Mouse (Mus musculus): ENCODE measurements at regions not wholly inside any gene's neighbourhood (a gene's known extent, or its start where the extent isn't known, plus 50 kb on each side); places are given as distances from the start of the nearest gene placed in this dataset.

- Histone ChIP-seq H3K36me3 (ENCODE audit: control insufficient read depth, insufficient read depth, low read length) (no peaks in the 10 kb centered on the region), H3K9ac (ENCODE audit: low read length) (no peak overlapping the region), H3K4me1 (ENCODE audit: control insufficient read depth, insufficient read depth, low read length) (0 out of 2 replicates have a peak, but pooled peaks cover 2% of the 10 kb centered on the region), H3K27me3 (ENCODE audit: control insufficient read depth, insufficient read depth, low read length) (no peaks in the 10 kb centered on the region), H3K4me2 (ENCODE audit: low read depth) (no peak overlapping the region), H3K4me3 (ENCODE audit: low read depth, low read length) (no peak overlapping the region), H3K27ac (ENCODE audit: low read depth, low read length) (no peak overlapping the region), H3K9me3 (ENCODE audit: control insufficient read depth, low read length) (no peaks in the 10 kb centered on the region)
- no peak for ATAC-seq (ENCODE audit: insufficient read depth, low FRiP score, low TSS enrichment)
- no peak for DNase-seq (ENCODE audit: low spot score)
- WGBS, result 81% methylated on average over 6 of the region's 6 CpGs
Measured at GRCm38 (mm10) chr2:166427390-166427789, 271.9 kb upstream of the Sulf2 start.

GRCm38 (mm10) chr2:166426960-166427359 is 271.5 kb upstream of the Sulf2 start:
- H3K4me3 ChIP-seq (ENCODE audit: low read depth, low read length), result no peak overlapping the region
- ATAC-seq (ENCODE audit: insufficient read depth, low FRiP score, low TSS enrichment), result no peak
- no peaks in the 10 kb centered on the region for H3K9me3 ChIP-seq (ENCODE audit: control insufficient read depth, low read length)
- H3K4me1 ChIP-seq (ENCODE audit: control insufficient read depth, insufficient read depth, low read length), result 0 out of 2 replicates have a peak, but pooled peaks cover 2% of the 10 kb centered on the region
- no peaks in the 10 kb centered on the region for H3K36me3 ChIP-seq (ENCODE audit: control insufficient read depth, insufficient read depth, low read length)
- H3K27ac ChIP-seq (ENCODE audit: low read depth, low read length), result no peak overlapping the region
- H3K9ac ChIP-seq (ENCODE audit: low read length), result no peak overlapping the region
- H3K4me2 ChIP-seq (ENCODE audit: low read depth), result no peak overlapping the region
- DNase-seq (ENCODE audit: low spot score), result peak; percentile 59
- 63% methylated on average over 10 of the region's 10 CpGs for WGBS
- H3K27me3 ChIP-seq (ENCODE audit: control insufficient read depth, insufficient read depth, low read length), result no peaks in the 10 kb centered on the region

- no peak overlapping the region for H3K4me3 ChIP-seq (ENCODE audit: low read depth, low read length)
- H3K27ac ChIP-seq (ENCODE audit: low read depth, low read length), result no peak overlapping the region
- H3K36me3 ChIP-seq (ENCODE audit: control insufficient read depth, insufficient read depth, low read length), result no peaks in the 10 kb centered on the region
- WGBS, result 49% methylated on average over 6 of the region's 6 CpGs
- H3K4me1 ChIP-seq (ENCODE audit: control insufficient read depth, insufficient read depth, low read length), result 0 out of 2 replicates have a peak, but pooled peaks cover 2% of the 10 kb centered on the region
- no peaks in the 10 kb centered on the region for H3K27me3 ChIP-seq (ENCODE audit: control insufficient read depth, insufficient read depth, low read length)
- DNase-seq (ENCODE audit: low spot score), result no peak
- ATAC-seq (ENCODE audit: insufficient read depth, low FRiP score, low TSS enrichment), result no peak
- no peak overlapping the region for H3K9ac ChIP-seq (ENCODE audit: low read length)
- no peak overlapping the region for H3K4me2 ChIP-seq (ENCODE audit: low read depth)
- no peaks in the 10 kb centered on the region for H3K9me3 ChIP-seq (ENCODE audit: control insufficient read depth, low read length)
Measured at GRCm38 (mm10) chr2:166426457-166426856, 271.0 kb upstream of the Sulf2 start.

GRCm38 (mm10) chr2:166425141-166425540 is 269.7 kb upstream of the Sulf2 start:
- Histone ChIP-seq H3K4me1 (ENCODE audit: control insufficient read depth, insufficient read depth, low read length) (0 out of 2 replicates have a peak, but pooled peaks cover 2% of the 10 kb centered on the region), H3K4me3 (ENCODE audit: low read depth, low read length) (no peak overlapping the region), H3K36me3 (ENCODE audit: control insufficient read depth, insufficient read depth, low read length) (no peaks in the 10 kb centered on the region), H3K27ac (ENCODE audit: low read depth, low read length) (no peak overlapping the region), H3K9me3 (ENCODE audit: control insufficient read depth, low read length) (no peaks in the 10 kb centered on the region), H3K9ac (ENCODE audit: low read length) (no peak overlapping the region), H3K27me3 (ENCODE audit: control insufficient read depth, insufficient read depth, low read length) (no peaks in the 10 kb centered on the region), H3K4me2 (ENCODE audit: low read depth) (no peak overlapping the region)
- ATAC-seq (ENCODE audit: insufficient read depth, low FRiP score, low TSS enrichment) (no peak), DNase-seq (ENCODE audit: low spot score) (no peak)
- 89% methylated on average over 3 of the region's 3 CpGs for WGBS

- ATAC-seq (ENCODE audit: insufficient read depth, low FRiP score, low TSS enrichment) (no peak), DNase-seq (ENCODE audit: low spot score) (no peak)
- Histone ChIP-seq H3K27ac (ENCODE audit: low read depth, low read length) (no peak overlapping the region), H3K4me2 (ENCODE audit: low read depth) (no peak overlapping the region), H3K36me3 (ENCODE audit: control insufficient read depth, insufficient read depth, low read length) (no peaks in the 10 kb centered on the region), H3K4me1 (ENCODE audit: control insufficient read depth, insufficient read depth, low read length) (0 out of 2 replicates have a peak, but pooled peaks cover 2% of the 10 kb centered on the region), H3K9ac (ENCODE audit: low read length) (no peak overlapping the region), H3K9me3 (ENCODE audit: control insufficient read depth, low read length) (no peaks in the 10 kb centered on the region), H3K27me3 (ENCODE audit: control insufficient read depth, insufficient read depth, low read length) (no peaks in the 10 kb centered on the region), H3K4me3 (ENCODE audit: low read depth, low read length) (no peak overlapping the region)
- 58% methylated on average over 6 of the region's 6 CpGs for WGBS
Measured at GRCm38 (mm10) chr2:166423132-166423660, 267.7 kb upstream of the Sulf2 start.

GRCm38 (mm10) chr2:166420275-166420674 is 264.8 kb upstream of the Sulf2 start:
- no peak for DNase-seq (ENCODE audit: low spot score)
- Histone ChIP-seq H3K9me3 (ENCODE audit: control insufficient read depth, low read length) (no peaks in the 10 kb centered on the region), H3K4me1 (ENCODE audit: control insufficient read depth, insufficient read depth, low read length) (no peaks in the 10 kb centered on the region; the same call in 1 of the 2 replicates), H3K27me3 (ENCODE audit: control insufficient read depth, insufficient read depth, low read length) (no peaks in the 10 kb centered on the region), H3K36me3 (ENCODE audit: control insufficient read depth, insufficient read depth, low read length) (no peaks in the 10 kb centered on the region), H3K4me3 (ENCODE audit: low read depth, low read length) (no peak overlapping the region), H3K4me2 (ENCODE audit: low read depth) (no peak overlapping the region), H3K27ac (ENCODE audit: low read depth, low read length) (no peak overlapping the region), H3K9ac (ENCODE audit: low read length) (no peak overlapping the region)
- ATAC-seq (ENCODE audit: insufficient read depth, low FRiP score, low TSS enrichment), result no peak
- 56% methylated on average over 8 of the region's 8 CpGs for WGBS

GRCm38 (mm10) chr2:166419271-166419670 is 263.8 kb upstream of the Sulf2 start:
- H3K4me3 ChIP-seq (ENCODE audit: low read depth, low read length), result no peak overlapping the region
- no peak overlapping the region for H3K27ac ChIP-seq (ENCODE audit: low read depth, low read length)
- H3K4me2 ChIP-seq (ENCODE audit: low read depth), result no peak overlapping the region
- ATAC-seq (ENCODE audit: insufficient read depth, low FRiP score, low TSS enrichment) (no peak), DNase-seq (ENCODE audit: low spot score) (no peak)
- no peaks in the 10 kb centered on the region for H3K9me3 ChIP-seq (ENCODE audit: control insufficient read depth, low read length)
- no peaks in the 10 kb centered on the region for H3K36me3 ChIP-seq (ENCODE audit: control insufficient read depth, insufficient read depth, low read length)
- no peak overlapping the region for H3K9ac ChIP-seq (ENCODE audit: low read length)
- H3K27me3 ChIP-seq (ENCODE audit: control insufficient read depth, insufficient read depth, low read length), result no peaks in the 10 kb centered on the region
- H3K4me1 ChIP-seq (ENCODE audit: control insufficient read depth, insufficient read depth, low read length), result no peaks in the 10 kb centered on the region; the same call in 1 of the 2 replicates
- WGBS, result 57% methylated on average over 9 of the region's 9 CpGs

- no peak overlapping the region for H3K27ac ChIP-seq (ENCODE audit: low read depth, low read length)
- WGBS, result 84% methylated on average over 8 of the region's 8 CpGs
- DNase-seq (ENCODE audit: low spot score) (no peak), ATAC-seq (ENCODE audit: insufficient read depth, low FRiP score, low TSS enrichment) (no peak)
- H3K4me3 ChIP-seq (ENCODE audit: low read depth, low read length), result no peak overlapping the region
- H3K9me3 ChIP-seq (ENCODE audit: control insufficient read depth, low read length), result no peaks in the 10 kb centered on the region
- H3K27me3 ChIP-seq (ENCODE audit: control insufficient read depth, insufficient read depth, low read length), result no peaks in the 10 kb centered on the region
- H3K4me2 ChIP-seq (ENCODE audit: low read depth), result no peak overlapping the region
- no peak overlapping the region for H3K9ac ChIP-seq (ENCODE audit: low read length)
- H3K4me1 ChIP-seq (ENCODE audit: control insufficient read depth, insufficient read depth, low read length), result no peaks in the 10 kb centered on the region; the same call in 1 of the 2 replicates
- H3K36me3 ChIP-seq (ENCODE audit: control insufficient read depth, insufficient read depth, low read length), result no peaks in the 10 kb centered on the region
Measured at GRCm38 (mm10) chr2:166418279-166418678, 262.8 kb upstream of the Sulf2 start.

GRCm38 (mm10) chr2:166417628-166418027 is 262.2 kb upstream of the Sulf2 start:
- ATAC-seq (ENCODE audit: insufficient read depth, low FRiP score, low TSS enrichment) (no peak), DNase-seq (ENCODE audit: low spot score) (no peak)
- Histone ChIP-seq H3K27ac (ENCODE audit: low read depth, low read length) (no peak overlapping the region), H3K4me3 (ENCODE audit: low read depth, low read length) (no peak overlapping the region), H3K9me3 (ENCODE audit: control insufficient read depth, low read length) (no peaks in the 10 kb centered on the region), H3K4me1 (ENCODE audit: control insufficient read depth, insufficient read depth, low read length) (peaks cover 4% of the 10 kb centered on the region; the same call in 1 of the 2 replicates), H3K27me3 (ENCODE audit: control insufficient read depth, insufficient read depth, low read length) (no peaks in the 10 kb centered on the region), H3K36me3 (ENCODE audit: control insufficient read depth, insufficient read depth, low read length) (no peaks in the 10 kb centered on the region), H3K4me2 (ENCODE audit: low read depth) (no peak overlapping the region), H3K9ac (ENCODE audit: low read length) (no peak overlapping the region)
- 91% methylated on average over 10 of the region's 10 CpGs for WGBS
